Mouse (Mus musculus) common myeloid progenitor, adult 5-6 weeks (primary cell): ENCODE measurements at regions not wholly inside any gene's neighbourhood (a gene's known extent, or its start where the extent isn't known, plus 50 kb on each side); places are given as distances from the start of the nearest gene placed in this dataset.

ENCODE experiments used
- ATAC-seq: replicated peaks from 2 replicates; pipeline ENCODE4 v1.8.0; 2016; ENCODE audit warnings: low read depth, mild to moderate bottlenecking, moderate TSS enrichment, inconsistent platforms; ENCODE audit not compliant: poor library complexity, severe bottlenecking

DNA sequence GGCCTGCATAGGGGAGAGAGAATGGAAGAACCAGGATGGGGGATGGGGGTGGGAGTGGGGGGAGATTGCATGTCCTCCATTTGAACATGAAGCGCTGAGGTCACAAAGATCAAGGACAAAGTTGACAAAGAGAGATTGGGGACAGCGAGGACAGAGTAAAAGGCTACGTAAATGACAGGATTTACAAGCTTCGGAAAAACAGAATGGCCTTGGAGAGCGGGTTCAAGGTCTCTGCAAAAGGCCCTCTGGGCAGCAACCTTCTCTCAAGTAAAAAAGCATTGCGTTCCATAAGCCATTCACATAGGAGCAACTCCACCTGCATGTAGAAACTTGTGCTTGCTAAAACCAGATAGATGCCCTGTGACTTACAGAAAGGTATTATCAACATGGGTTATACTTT lies 86.0 kb upstream of the Frmd6 start:
- ATAC-seq: no peak

DNA sequence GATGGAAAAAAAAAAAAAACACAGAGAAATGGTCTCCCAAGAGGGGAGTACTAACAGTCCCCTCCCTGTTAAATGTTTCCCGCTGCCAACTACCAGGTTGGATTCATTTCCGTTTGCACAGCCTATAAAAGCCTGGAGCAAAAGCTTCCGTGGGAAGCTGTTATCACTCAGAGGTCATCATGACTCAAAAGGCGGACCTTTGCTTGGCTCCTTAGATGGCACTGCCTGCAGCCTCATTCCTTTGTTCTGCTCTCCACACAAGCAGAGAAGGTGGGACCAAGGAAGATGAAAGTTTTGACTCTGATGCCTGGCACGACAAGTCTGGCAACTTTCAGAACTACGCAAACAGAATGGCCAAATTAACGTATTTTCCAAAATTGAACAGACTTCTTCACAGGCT lies 85.5 kb upstream of the Frmd6 start:
- no peak for ATAC-seq

DNA sequence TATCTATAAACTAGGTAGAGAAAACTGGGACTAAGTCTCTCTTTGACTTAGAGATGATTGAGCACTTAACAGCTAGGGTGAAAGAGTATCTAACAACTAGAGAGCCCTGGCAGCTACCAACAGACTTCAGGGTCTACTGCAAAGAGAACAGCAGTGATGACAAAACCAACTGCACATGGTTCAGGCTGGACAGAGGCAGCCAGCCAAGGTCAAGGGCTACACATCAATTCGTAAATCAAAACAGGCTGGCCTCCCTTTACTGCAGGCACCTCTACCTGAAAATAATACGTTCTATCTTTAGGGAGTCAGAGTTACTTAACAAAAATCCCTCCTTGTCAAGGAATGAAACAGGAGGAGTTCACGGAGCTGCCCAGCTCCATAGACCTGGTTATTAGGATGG lies 82.5 kb upstream of the Frmd6 start:
- no peak for ATAC-seq

DNA sequence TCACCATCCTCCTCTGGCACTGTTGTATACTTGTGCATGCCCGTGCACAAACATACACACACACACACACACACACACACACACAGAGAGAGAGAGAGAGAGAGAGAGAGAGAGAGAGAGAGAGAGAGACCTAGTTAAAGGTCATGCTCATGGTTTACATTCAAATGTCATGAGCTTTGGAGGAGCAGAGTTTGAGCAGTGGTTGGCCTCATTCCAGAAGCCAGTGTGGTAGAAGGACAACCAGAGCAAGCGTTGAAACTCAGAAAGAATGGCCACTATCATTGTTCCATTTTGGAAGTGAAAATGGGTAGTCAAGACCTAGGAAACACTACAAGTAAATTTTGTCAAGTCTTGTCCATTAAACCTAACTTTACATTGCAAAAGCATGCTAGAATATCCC lies 79.6 kb upstream of the Frmd6 start:
- ATAC-seq: no peak

DNA sequence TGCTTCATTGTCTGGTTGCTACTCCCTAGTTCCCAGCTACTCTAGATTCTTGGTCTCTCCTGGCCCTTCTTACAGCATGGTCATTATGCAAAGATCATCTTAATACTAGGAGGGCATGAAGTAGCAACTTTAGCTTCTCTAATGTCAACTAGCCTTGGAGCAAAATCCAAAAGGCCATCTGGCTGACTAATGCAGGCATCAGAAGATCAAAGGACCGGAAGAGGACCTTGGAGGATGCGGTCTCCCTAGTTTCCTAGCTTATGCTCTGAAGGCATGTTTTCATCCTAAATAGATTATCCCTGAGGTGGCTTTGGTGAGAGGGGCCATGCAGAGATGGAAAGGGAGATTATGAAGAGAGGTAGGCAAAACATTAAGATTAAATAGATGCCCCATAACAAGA lies 75.7 kb upstream of the Frmd6 start:
- no peak for ATAC-seq

DNA sequence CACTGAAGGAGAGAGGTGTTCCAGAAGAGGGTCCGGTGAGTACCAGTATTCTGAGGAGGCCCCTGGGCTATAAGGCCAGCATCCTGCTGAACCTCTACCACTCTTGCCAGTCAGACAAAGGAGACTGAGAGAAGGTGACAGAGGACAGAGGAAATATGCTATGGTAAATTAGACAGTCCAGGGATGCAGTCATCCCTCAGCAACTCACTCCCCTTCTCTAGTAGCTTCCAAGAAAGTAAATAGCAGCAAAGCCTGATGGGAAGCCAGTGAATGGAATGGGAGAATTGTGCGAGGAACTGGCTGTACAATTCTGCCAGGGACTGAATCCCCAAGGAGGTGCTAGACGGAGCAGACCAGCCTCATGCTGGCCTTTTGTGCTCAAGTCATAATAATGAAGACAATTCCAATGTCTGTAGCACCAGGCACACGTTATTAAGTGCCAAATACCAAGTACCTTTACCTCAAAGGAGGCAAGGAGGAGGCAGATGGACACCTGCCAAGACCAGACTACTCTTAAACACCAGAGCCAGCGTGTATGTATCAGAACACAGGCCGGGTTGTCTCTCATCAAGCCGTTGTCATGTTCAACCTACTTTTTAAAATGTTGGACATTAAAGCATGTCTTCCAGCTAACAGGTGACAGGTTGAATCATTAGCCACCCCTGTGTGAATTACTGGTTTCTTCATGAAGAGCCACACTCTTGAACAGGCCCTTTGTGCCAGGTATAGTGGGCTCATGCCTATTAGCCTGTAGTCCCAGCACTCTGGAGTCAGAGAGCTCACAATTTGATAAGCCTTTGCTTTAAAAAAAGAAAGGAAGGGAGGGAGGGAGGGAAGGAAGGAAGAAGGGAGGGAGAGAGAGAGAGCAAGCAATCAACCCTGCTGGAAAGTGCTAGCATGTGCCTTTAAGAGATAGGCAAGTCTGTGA lies 74.4 kb upstream of the Frmd6 start:
- ATAC-seq: no peak

DNA sequence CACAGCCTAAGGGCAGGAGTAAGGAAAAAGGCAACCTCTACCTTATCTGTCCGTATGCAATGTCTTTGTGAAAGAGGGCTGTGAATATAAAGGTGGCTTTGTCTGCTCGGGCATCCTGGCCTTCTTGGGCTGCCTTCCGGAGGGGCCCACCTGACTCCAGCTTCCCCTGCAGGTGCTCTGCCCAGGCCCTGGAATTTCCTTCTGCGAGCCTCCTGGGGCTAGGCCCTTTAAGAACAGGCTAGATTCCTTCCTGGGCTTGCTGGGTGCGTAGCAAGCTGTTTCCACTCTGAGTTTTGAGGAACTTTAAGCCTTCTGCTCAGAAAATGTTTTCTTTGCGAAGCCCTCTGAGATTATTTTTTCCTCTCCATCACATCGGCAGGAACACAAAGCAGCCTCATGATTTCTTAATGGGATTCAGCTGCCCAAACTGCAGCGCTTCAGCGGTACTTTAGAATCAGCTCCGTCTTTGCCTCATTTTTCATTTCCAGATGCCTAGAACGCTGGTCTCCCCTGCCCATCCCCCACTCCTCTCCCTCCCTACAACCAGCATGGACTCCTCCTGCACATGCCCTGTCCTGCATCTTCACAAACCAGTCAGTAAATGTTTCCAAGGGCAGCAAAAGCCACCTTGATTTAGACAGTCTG lies 72.9 kb upstream of the Frmd6 start:
- ATAC-seq: no peak

DNA sequence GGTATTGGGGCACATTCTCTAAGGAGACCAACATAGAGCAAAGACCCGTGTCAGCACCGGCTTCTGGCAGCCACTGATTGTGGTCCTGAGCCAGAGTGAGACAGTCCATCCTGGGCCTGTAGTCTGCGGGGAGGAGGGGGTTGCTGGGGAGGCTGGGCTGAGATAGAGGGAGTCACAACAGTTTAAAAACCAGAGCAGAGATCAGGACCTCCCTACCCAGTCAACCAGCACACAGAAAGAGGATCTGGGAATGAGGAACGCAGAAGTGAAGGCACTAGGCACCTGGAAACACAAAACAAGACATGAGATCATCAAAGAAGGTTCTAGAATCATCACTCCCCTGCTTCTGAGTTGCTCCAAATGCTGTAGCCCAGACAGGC lies 72.4 kb upstream of the Frmd6 start:
- ATAC-seq: peak; percentile 29; the same call in 1 of the 2 replicates

DNA sequence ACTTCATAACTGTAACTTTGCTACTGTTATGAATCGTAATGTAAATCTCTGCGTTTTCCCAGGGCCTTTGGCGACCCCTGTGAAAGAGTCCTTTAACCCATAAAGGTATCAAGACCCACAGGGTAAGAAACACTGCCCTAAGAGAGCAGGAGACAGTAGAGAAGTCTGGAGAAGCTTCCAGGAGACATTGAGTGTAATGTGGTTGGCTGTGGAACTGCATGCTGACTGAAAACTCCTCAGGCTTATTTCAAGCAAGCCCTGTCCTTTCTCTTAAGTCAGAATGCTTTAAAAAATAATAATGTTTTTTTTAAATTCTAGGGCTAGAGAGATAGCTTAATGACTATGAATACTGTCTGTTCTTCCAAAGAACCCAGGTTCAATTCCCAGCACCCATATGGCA lies 71.9 kb upstream of the Frmd6 start:
- ATAC-seq: no peak

DNA sequence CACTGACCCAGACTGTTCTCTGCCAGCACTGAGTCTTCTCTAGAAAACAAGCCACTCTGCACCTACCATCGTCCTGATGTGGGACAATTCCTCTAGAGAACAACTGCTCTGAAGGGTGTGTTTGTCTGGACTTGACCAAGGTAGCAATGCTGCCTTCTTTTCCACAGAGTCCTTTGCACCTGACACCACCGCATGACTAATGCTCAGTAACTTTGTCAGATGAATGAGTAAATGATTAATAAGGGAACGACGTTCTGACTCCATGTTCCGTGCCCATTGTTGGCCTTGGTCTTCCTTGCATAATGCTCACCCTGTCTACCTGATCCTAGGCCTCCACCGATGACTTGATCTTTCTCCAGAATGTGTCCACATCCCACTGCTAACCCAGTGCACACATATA lies 67.2 kb upstream of the Frmd6 start:
- no peak for ATAC-seq

DNA sequence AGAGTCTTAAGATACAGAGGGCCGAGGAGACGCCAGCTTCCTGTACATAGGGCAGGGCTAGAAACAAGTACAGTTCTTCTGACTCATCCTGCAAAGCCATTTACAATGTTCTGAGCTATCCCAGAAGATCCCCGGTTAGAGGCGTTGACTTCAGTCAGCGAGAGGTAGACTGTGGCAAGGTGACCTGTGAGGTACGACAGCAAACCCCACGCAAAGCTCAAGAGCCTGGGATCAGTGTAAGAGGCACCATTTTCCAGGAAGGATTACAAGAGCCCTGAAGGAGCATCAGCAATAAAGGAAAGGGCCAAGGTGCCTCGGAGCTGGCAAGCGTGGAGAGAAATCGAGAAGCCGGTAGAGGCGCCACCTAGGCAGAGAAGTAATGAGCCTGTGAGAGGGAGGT lies 61.8 kb upstream of the Frmd6 start:
- no peak for ATAC-seq

DNA sequence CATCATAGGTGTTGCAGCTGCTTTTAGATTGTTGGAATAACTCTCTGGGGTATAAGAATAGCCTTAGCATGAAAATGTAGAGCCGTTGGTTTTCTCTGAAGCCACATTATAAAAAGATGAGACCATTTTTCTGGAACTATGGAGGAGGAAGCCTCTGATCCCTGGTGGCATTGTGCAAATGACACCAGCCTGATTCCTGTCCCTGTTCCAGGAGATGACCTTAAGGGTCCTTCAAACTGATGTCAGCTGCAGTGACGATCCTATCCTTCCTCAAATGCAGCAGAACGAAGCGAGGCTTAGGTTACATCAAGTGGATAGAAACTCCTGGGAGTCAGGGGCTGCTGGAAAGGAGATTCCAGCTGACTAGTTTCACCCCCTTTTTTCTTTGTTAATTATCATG lies 59.0 kb upstream of the Frmd6 start:
- ATAC-seq: no peak

DNA sequence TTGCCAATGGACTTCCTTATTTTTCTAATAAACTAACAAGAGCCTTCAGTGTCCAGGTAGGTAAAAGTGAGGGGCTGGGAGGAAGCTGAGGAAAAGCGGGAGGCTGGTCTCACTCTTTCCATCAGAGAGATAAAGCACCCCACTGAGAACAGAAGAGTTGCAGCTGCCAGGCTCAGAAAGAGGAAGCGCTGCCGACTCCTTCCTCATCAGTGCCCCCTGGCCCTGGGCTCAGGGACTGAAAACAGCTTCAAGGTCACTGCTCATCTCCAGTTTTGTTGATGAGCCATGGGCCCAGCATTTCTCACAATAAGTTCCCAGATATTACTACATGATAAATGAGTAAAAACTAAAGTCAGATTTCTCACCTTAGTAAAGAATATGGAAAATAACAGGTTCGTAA lies 57.4 kb upstream of the Frmd6 start:
- ATAC-seq: peak; percentile 95

DNA sequence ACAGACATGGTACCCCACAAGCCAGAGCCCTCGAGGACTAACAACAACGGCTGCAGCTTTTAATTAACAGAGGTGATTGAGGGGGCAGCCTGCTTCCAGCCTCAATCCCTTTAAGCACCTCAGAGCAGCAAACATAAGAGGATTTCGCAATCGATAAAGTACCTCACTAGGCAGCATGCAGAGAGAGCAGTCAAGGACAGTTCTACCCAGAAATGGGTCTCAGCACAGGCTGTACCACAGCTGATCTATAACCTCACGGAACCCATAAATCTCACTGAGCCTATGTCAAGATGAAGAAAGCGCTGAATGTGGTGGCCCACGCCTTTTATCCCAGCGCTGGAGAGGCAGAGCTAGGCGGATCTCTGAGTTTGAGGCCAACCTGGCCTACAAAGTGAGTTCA lies 56.6 kb upstream of the Frmd6 start:
- 0 out of 2 replicates have a peak, but pooled peaks have one; percentile 8 for ATAC-seq

DNA sequence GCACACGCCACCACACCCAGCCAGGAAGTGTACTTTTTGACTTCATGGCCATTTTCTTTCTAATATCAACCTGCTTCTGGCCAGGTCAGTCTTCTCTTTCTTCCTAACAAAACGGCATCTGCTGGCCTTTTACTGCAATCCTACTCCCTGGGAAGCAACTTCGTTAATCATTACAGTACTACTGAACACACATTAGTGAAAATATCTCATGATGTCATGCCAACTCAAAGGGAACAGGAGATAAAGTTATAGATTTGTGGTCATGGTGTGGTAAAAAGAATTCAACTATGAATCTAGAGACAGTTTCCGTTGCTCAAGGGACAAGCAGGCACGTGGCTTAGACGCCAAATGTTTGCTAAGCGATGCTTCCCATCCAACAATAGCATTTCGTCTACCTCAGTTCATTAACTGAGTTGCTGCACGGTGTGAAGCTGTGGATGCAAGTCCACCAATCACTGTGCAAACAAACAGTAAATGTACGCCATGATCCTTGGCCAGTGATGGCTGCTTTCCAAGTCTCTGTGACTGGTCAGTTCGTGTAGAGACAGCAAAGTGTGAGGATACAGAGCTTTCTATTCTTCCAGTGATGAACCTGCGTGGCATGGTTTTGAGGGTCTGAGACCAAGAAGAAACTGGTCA lies 55.7 kb upstream of the Frmd6 start:
- no peak for ATAC-seq

DNA sequence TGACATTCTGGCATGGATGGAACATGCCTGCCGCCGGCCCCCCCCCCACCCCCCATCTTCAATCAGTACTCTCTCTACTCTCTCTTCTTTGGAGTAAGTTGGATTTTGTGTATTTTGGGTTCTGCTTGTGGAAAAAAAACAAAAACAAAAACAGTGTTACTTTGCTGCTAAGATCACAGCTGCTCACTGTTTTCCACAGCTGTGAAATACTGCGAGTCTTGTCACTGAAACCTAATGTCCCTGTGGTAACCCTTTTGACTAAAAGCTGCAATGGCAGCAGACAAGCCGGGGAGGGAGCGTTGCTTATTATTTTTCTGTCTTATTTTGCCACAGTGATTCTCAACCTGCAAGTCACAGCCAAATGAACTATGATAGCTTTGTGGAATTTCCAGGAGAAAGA lies 51.3 kb upstream of the Frmd6 start:
- no peak for ATAC-seq

DNA sequence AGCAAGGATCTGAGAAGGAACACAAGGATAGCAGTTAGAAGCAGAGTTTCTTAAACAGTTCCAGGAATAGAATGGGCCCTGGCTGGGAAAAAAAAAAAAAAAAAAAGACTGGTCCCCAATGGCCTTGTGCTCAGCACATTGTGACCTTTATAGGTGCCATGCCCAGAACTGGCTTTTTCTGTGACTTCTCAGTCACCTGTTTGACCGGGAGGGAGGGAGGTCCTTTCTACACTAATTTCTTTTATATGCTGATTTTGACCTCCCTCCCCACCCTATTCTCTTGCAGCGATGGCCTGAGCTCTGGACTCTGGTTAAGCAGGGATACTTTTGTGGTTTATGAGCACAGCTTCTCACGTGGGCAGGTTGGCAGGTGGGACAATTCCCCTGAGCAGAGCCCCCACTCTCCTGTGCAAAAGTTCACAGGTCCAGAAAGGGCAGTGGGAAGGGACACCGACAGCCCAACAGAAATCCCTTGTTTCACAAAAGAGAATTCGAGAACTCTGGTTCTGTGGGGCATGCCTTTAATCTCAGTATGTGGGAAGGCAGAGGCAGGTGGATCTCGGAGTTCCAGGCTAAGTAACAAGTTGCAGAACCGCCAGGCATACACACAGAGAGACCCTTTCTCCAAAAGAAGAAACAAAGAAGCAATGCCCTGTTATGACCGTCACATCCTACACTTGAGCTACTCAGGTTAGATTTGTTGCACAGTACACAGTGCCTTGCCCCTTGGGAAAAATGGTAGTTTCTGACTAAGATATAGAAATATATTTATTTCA lies 50.3 kb upstream of the Frmd6 start:
- no peak for ATAC-seq
